8 mouse cellular contexts compared by ENCODE assay signal in genomic region chr13:56072268-56072607, GRCm38 (mm10).
DNase-seq lines count a peak whose midpoint lies in the region; ATAC-seq lines count a peak whose summit lies in the region.

No protein-coding gene starts in this region.

- H3K9ac ChIP-seq in hindbrain, embryonic 11.5 days (ENCODE audit: low read depth, low read length) = no peak overlapping the region
- no peak overlapping the region for H3K9ac ChIP-seq in hindbrain, embryonic 12.5 days
- H3K9ac ChIP-seq in midbrain, embryonic 15.5 days = no peak overlapping the region
- H3K9ac ChIP-seq in midbrain, embryonic 13.5 days (replicated peaks) = no peak overlapping the region
- no peak overlapping the region for H3K9ac ChIP-seq in neural tube, embryonic 15.5 days (replicated peaks)
- H3K9ac ChIP-seq in kidney, embryonic 15.5 days = no peak overlapping the region

- no peak for ATAC-seq in hindbrain, embryonic 11.5 days (ENCODE audit: low FRiP score)
- no peak for ATAC-seq in hindbrain, embryonic 12.5 days (ENCODE audit: low FRiP score)
- ATAC-seq in midbrain, embryonic 15.5 days (replicated peaks) = peak; percentile 49; the same call in 1 of the 2 replicates
- no peak; the same call in 1 of the 2 replicates for ATAC-seq in midbrain, embryonic 13.5 days
- ATAC-seq in neural tube, embryonic 15.5 days (ENCODE audit: low FRiP score) = peak; percentile 42
- ATAC-seq in kidney, embryonic 15.5 days (replicated peaks; ENCODE audit: low FRiP score) = no peak

- H3K4me1 ChIP-seq in hindbrain, embryonic 11.5 days (replicated peaks; ENCODE audit: control insufficient read depth, insufficient read depth, low read length) = no peaks in the 10 kb centered on the region; the same call in 1 of the 2 replicates
- H3K4me1 ChIP-seq in hindbrain, embryonic 12.5 days = peaks cover 17% of the 10 kb centered on the region
- H3K4me1 ChIP-seq in midbrain, embryonic 15.5 days = peaks cover 13% of the 10 kb centered on the region
- peaks cover 31% of the 10 kb centered on the region for H3K4me1 ChIP-seq in midbrain, embryonic 13.5 days (replicated peaks)
- peaks cover 13% of the 10 kb centered on the region for H3K4me1 ChIP-seq in neural tube, embryonic 15.5 days
- H3K4me1 ChIP-seq in kidney, embryonic 15.5 days = 0 out of 2 replicates have a peak, but pooled peaks cover 4% of the 10 kb centered on the region

- peak; percentile 74 for DNase-seq in hindbrain, embryonic 11.5 days (ENCODE audit: low spot score)
- peak; percentile 70 for DNase-seq in adipocyte (ENCODE audit: low spot score)
- DNase-seq in urinary bladder, postnatal 10 days (ENCODE audit: low spot score) = no peak

- no peak overlapping the region for H3K27ac ChIP-seq in hindbrain, embryonic 11.5 days (ENCODE audit: low read depth, low read length)
- no peak overlapping the region for H3K27ac ChIP-seq in hindbrain, embryonic 12.5 days
- H3K27ac ChIP-seq in midbrain, embryonic 15.5 days = no peak overlapping the region
- H3K27ac ChIP-seq in midbrain, embryonic 13.5 days = no peak overlapping the region
- H3K27ac ChIP-seq in neural tube, embryonic 15.5 days (replicated peaks) = peak overlapping the region; percentile 9; the same call in 1 of the 2 replicates
- H3K27ac ChIP-seq in kidney, embryonic 15.5 days = no peak overlapping the region

- no peaks in the 10 kb centered on the region for H3K27me3 ChIP-seq in hindbrain, embryonic 11.5 days (ENCODE audit: control insufficient read depth, insufficient read depth, low read length)
- no peaks in the 10 kb centered on the region for H3K27me3 ChIP-seq in hindbrain, embryonic 12.5 days
- H3K27me3 ChIP-seq in midbrain, embryonic 15.5 days (replicated peaks) = no peaks in the 10 kb centered on the region
- no peaks in the 10 kb centered on the region for H3K27me3 ChIP-seq in midbrain, embryonic 13.5 days
- H3K27me3 ChIP-seq in neural tube, embryonic 15.5 days (replicated peaks) = 0 out of 2 replicates have a peak, but pooled peaks cover 2% of the 10 kb centered on the region
- no peaks in the 10 kb centered on the region for H3K27me3 ChIP-seq in kidney, embryonic 15.5 days

- H3K4me2 ChIP-seq in hindbrain, embryonic 11.5 days (replicated peaks; ENCODE audit: low read depth, low read length) = no peak overlapping the region
- no peak overlapping the region for H3K4me2 ChIP-seq in hindbrain, embryonic 12.5 days (replicated peaks)
- H3K4me2 ChIP-seq in midbrain, embryonic 15.5 days = no peak overlapping the region
- no peak overlapping the region for H3K4me2 ChIP-seq in midbrain, embryonic 13.5 days (replicated peaks)
- H3K4me2 ChIP-seq in neural tube, embryonic 15.5 days = no peak overlapping the region
- no peak overlapping the region for H3K4me2 ChIP-seq in kidney, embryonic 15.5 days

- WGBS in hindbrain, embryonic 11.5 days = 46% methylated on average over 4 of the region's 4 CpGs
- WGBS in hindbrain, embryonic 12.5 days = 49% methylated on average over 4 of the region's 4 CpGs
- WGBS in midbrain, embryonic 15.5 days = 41% methylated on average over 4 of the region's 4 CpGs
- WGBS in midbrain, embryonic 13.5 days = 48% methylated on average over 4 of the region's 4 CpGs
- 17% methylated on average over 4 of the region's 4 CpGs for WGBS in neural tube, embryonic 15.5 days
- WGBS in kidney, embryonic 15.5 days = 36% methylated on average over 4 of the region's 4 CpGs

- 0 out of 2 replicates have a peak, but pooled peaks cover 3% of the 10 kb centered on the region for H3K36me3 ChIP-seq in hindbrain, embryonic 11.5 days (ENCODE audit: control insufficient read depth, insufficient read depth, low read length)
- peaks cover 48% of the 10 kb centered on the region for H3K36me3 ChIP-seq in hindbrain, embryonic 12.5 days
- peaks cover 11% of the 10 kb centered on the region for H3K36me3 ChIP-seq in midbrain, embryonic 15.5 days (replicated peaks)
- H3K36me3 ChIP-seq in midbrain, embryonic 13.5 days = peaks cover 55% of the 10 kb centered on the region
- H3K36me3 ChIP-seq in neural tube, embryonic 15.5 days = peaks cover 18% of the 10 kb centered on the region
- peaks cover 65% of the 10 kb centered on the region for H3K36me3 ChIP-seq in kidney, embryonic 15.5 days

- H3K4me3 ChIP-seq in hindbrain, embryonic 11.5 days (ENCODE audit: low read depth, low read length) = no peak overlapping the region
- H3K4me3 ChIP-seq in hindbrain, embryonic 12.5 days = no peak overlapping the region
- H3K4me3 ChIP-seq in midbrain, embryonic 15.5 days = no peak overlapping the region
- H3K4me3 ChIP-seq in midbrain, embryonic 13.5 days (replicated peaks) = no peak overlapping the region
- no peak overlapping the region for H3K4me3 ChIP-seq in neural tube, embryonic 15.5 days (replicated peaks)
- no peak overlapping the region for H3K4me3 ChIP-seq in kidney, embryonic 15.5 days (replicated peaks)

- no peaks in the 10 kb centered on the region for H3K9me3 ChIP-seq in hindbrain, embryonic 11.5 days (ENCODE audit: control insufficient read depth, low read length)
- no peaks in the 10 kb centered on the region for H3K9me3 ChIP-seq in hindbrain, embryonic 12.5 days (replicated peaks)
- no peaks in the 10 kb centered on the region for H3K9me3 ChIP-seq in midbrain, embryonic 15.5 days
- H3K9me3 ChIP-seq in midbrain, embryonic 13.5 days = no peaks in the 10 kb centered on the region
- H3K9me3 ChIP-seq in neural tube, embryonic 15.5 days (replicated peaks) = no peaks in the 10 kb centered on the region
- no peaks in the 10 kb centered on the region for H3K9me3 ChIP-seq in kidney, embryonic 15.5 days (replicated peaks)

Comparison
In these comparisons a context has a peak if more than half of its experiments do, and no peak if none do; other contexts are left out.
1. ATAC-seq: peak in midbrain, embryonic 15.5 days (single experiment) and neural tube, embryonic 15.5 days (single experiment); none in hindbrain, embryonic 11.5 days (single experiment), hindbrain, embryonic 12.5 days (single experiment), midbrain, embryonic 13.5 days (single experiment) and kidney, embryonic 15.5 days (single experiment).